Mouse (Mus musculus) brain, embryonic 14.5 days (tissue): Measurements from ENCODE around the gene Casp7.

Source experiments
- CTCF ChIP-seq: fragments of 200-500 bp; IDR thresholded peaks from 2 replicates; pipeline ENCODE4 v1.5.1; 2012; ENCODE audit warnings: inconsistent platforms, mild to moderate bottlenecking, moderate library complexity, borderline replicate concordance; ENCODE audit not compliant: insufficient read depth, insufficient read length; ENCODE audit errors: extremely low read depth
- POLR2A ChIP-seq: fragments of 200-500 bp; IDR thresholded peaks from 2 replicates; pipeline ENCODE4 v1.6.1; 2012; ENCODE audit warnings: mild to moderate bottlenecking, inconsistent platforms, borderline replicate concordance; ENCODE audit not compliant: poor library complexity, insufficient read depth, insufficient read length, severe bottlenecking; ENCODE audit errors: extremely low read depth

- no peak for TF ChIP-seq POLR2A
- no peak for TF ChIP-seq CTCF
Observed at GRCm38 (mm10) chr19:56366625-56367024, 30.3 kb upstream of the Casp7 start.
